Mouse (Mus musculus) heart, postnatal 4 days (tissue): ENCODE measurements around the gene Serpinf1. TPM values are rescaled to one million over a fixed set of nuclear protein-coding genes. Genes with fewer than 3 reads are reported as not detected.
A peak's percentile ranks its signal among the peaks of the same experiment; 100 is the strongest.
"Not testable (repeated sequence)": the region's sequence is repeated elsewhere in the genome, so short reads cannot be mapped to it uniquely, and the experiment has no call there.

Experiments used
- DNase-seq: peaks from one replicate; pipeline ENCODE4 v3.0.0; 2021
- total RNA-seq, 2 experiments: library from RNA; stranded (reverse); gene quantifications; 2 replicates each; pipeline ENCODE4 v1.2.3; 2021

Gene Serpinf1
- total RNA-seq, 2 experiments from 2014 or later, result 12.7 to 16.9 TPM

DNA sequence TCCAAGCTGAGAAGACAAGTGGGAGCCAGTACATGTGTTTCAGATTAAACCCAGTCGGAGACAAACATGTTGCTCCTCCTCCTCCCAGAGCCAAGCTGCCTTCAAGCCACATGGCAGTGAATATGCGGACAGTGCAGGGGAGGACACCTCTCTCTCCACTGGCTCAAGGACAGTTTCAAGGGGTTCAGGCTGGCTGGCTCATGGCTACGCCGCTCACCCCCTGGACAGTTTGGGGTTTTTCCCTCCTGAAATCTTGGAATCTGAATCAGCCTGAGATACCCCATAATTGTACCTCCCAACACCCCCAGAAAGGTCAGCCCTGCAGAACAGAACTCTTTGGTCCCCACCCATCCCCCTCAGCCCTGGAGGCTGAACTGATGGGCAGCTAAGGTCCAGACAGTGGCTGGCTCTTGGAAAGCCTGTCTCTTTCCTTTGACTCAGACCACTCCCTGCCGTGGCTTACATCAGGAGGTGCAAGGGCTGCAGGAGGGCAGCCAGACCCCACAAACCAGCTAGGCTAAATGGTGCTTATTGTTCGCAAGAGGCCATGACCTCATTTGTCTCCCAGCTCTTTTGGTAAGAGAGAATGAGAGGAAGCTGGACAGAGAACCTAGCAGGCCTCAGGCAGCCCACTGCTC, 1.0 kb downstream of the Serpinf1 start:
- no peak for DNase-seq

DNA sequence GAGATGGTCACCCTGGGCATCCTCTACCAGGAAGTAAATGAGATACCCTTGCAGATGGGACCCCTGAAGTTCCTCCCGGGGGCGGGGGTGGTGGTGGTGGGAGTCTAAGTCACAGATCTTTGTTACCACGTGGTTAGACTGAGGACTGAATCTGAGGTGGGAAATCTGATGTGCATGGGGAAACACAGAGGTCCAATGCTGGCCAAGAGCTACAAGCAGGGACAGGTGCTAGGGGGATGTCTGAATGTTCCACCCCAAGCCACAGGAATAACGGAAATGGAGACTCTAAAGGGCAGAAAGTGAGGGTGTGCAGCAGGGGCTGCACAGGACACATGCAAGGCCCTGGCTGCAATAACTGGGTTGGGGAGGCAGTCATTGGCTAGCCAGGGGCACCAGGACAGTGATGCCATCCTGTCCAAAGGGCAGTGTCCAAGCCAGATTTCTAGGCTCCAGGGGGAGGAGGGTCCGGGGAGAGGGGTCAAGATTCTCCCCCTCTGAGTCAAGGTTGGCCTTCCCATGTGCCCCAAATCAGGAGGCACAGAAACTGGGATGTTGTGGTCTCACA, 1.6 kb downstream of the Serpinf1 start:
- no peak for DNase-seq

- DNase-seq, result no peak
These were observed 2.5 kb downstream of the Serpinf1 start for GRCm38 (mm10) chr11:75420037-75420436.

- no peak for DNase-seq
These were observed 6.5 kb downstream of the Serpinf1 start for GRCm38 (mm10) chr11:75415994-75416393.

DNA sequence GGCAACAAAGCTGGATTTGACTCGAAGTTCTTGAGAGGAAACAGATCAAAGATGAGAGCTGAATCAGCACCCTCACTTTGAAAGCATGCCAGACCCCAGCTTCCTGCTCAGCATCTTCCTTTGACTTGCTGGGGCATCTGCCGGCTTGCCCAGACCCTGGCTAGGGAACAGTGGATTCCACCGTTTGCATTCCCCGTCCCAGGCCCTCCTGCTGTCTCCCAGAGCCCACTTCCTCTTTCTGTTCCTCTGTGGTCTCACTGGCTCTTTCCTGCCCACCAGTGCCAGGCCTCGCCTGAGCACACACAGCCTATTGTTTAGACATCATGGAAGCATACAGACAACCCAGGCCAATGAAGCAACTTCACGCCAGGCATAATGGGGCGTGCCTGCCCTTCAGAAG, 7.4 kb downstream of the Serpinf1 start:
- DNase-seq, result no peak

DNA sequence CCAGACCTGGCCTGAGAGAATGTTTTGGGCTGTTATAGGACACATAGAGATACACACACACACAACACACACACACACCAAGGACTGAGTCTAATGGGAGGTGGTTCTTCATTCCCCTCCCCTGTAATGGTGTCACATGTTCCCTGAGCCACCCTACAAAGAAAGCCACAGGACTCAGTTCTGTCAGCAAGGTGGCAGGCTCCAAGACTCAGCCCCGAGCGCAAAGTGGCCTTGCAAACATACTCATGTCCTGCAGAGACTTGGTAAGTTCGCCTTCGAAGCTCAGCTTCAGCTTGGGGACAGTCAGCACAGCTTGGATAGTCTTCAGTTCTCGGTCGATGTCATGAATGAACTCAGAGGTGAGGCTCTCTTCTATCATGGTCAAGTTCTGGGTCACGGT, 11.9 kb downstream of the Serpinf1 start:
- no peak for DNase-seq

DNA sequence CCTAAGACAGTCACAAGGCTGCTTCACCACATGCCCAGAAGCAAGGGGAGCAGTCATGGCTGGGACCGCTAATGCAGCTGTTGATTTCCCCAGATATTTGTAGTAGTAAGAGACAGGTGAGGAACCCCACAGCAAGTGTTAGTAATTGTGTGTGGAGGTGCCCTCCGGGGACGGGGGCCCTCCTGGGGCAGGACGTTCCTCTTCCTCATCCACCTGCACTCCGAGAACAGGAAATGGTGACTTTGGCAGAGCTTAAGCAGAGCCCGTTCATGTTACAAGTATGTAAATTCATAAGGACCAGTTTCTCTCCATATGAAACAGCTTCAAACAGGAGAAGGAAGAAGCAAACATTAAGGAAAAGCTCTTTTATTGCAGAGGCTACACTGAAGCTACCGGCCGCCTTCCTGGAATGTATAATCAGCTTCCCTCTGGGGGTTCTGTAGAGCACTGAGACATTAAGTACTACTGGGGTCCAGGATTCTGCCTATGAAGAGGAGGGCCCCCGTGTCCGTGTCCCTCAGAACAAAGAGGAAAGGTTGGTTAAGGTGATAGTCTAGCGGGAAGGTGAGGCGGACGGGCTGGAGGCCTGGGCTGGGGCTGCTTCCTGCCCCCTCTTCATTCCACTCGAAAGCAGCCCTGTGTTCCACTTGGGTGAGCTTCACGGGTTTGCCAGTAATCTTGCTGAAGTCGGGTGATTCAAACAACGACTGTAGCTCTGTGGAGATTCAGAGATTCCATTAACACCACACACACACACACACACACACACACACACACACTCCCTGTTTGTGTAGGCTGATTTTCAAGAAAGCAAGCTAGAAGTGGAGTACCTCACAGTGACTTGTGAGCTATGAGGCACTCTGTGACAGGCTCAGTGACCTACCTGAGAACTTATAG, 12.6 kb downstream of the Serpinf1 start:
- DNase-seq, result no peak

DNA sequence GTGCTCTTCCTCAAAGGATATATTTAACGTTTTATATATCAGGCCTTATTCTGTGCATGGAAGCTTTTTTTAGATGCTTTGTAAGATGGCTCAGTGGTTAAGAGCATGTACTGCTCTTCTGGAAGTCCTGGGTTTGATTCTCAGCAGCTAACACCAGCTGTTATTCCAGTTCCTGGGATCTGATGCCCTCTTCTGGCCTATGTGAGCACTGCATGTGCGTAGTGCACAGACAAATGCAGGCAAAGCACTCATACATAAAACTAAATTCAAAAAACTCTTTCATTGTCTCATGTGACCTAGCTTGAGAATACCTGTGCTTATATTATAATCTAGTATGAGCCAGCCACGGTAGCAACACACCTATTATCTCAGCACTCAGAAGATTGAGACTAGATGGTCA, 15.6 kb downstream of the Serpinf1 start:
- peak; percentile 55 for DNase-seq

DNA sequence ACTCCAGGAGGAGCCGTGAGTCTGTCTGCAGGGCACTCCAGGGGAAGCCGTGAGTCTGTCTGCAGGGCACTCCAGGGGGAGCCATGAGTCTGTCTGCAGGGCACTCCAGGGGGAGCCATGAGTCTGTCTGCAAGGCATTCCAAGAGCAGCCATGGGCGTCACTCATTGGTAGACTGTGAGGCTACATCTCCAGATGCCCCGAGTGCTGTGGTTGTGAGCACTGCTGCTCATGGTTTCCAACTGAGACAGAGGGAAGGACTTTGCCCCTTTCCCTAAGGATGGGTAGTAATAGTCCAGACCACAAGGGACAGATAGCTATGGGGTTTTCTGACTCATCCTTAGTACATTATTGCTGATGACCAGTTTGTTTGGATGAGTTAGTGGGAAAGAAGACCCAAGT, 16.4 kb downstream of the Serpinf1 start:
- no peak for DNase-seq

DNA sequence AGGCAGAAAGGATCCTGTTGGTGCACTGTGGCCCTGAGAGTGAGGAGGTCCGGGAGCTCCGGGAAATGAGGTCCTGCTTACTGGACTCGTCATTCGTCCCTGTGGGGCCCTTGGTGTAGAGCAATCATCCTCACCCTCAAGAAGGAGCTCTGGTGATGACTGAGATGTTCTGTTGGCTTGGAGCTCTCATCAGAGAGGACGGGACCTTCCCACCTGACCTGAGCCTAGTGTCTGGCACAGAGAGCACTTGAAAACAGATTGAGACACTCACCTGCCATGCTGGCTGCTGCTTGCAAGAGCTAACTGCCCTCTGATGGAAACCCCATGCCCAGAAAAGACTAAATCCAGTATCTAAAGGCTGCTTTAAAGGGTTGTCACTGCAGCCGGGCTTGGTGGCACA, 17.7 kb downstream of the Serpinf1 start:
- DNase-seq, result no peak

GRCm38 (mm10) chr11:75403301-75404052, 19.0 kb downstream of the Serpinf1 start:
- peak; percentile 38 for DNase-seq

GRCm38 (mm10) chr11:75402271-75402690, 20.2 kb downstream of the Serpinf1 start:
- DNase-seq, result peak; percentile 58

DNA sequence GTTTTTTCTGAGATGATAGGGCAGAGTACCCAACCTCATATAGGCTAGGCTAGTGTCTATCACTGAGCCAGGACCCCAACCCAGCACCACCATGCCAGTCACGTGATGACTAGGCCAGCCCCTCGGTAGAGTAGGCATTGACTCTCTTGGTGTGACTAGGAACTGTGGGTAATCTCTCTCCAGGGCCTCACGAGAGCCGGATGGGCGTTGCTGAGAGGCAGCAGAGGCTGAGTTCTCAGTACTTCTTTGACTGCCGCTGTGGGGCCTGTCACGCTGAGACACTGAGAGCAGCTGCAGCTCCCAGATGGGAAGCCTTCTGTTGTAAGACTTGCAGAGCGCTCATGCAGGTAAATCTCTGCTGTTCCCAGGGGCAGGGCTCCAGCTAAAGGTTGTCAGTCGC, 22.4 kb downstream of the Serpinf1 start:
- no peak for DNase-seq

GRCm38 (mm10) chr11:75399411-75399841, 23.1 kb downstream of the Serpinf1 start:
- DNase-seq, result no peak

GRCm38 (mm10) chr11:75397452-75397851, 25.0 kb downstream of the Serpinf1 start:
- DNase-seq, result no peak

GRCm38 (mm10) chr11:75395611-75396010, 26.9 kb downstream of the Serpinf1 start:
- no peak for DNase-seq

DNA sequence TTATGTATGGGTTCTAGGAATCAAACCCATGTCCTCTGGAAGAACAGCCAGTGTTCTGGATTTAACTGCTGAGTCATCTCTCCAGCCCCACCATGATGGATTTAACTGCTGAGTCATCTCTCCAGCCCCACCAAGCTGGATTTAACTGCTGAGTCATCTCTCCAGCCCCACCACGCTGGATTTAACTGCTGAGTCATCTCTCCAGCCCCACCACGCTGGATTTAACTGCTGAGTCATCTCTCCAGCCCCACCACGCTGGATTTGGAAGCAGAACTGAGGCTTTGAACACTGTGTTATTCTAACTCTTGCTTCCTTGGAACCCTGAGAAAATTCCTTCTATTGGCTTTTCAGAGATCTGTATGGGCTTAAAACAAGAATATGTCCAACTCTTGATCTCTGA, 39.0 kb downstream of the Serpinf1 start:
- DNase-seq, result not testable (repeated sequence)

DNA sequence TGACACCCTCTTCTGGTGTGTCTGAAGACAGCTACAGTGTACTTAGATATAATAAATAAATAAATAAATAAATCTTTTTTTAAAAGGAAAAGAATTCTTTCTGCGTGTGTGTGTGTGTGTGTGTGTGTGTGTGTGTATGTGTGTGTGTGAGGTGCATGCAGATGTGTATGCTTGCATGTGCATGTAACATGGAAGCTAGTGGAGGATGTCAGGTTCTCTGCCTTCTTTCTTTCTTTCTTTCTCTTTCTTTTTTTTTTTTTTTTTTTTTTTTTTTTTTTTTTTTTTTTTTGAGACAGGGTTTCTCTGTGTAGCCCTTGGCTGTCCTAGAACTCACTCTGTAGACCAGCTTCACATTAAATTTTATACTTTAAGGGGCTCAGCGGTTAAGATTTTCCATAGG, 43.7 kb downstream of the Serpinf1 start:
- DNase-seq, result not testable (repeated sequence)

DNA sequence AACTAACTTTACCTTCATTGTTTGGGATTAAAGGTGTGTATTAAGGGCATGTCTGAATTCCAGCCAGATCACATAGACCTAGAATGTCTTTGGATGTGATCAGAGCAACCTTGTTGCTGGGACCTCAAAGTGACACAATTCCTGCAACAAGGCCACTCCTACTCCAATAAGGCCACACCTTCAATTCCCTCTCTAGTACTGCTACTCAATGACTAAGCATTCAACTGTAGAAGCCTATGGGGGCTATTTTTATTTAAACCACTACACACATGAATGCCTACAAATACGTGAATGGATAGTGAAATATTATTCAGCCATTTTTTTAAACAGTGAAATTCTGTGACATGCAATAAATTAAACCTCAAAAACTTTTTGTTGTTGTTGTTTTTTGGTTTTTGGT, 45.4 kb downstream of the Serpinf1 start:
- DNase-seq, result no peak
